Mouse (Mus musculus) embryonic facial prominence, embryonic 15.5 days (tissue): Measurements from ENCODE around the gene Olfr1124. TPM values are rescaled to one million over a fixed set of nuclear protein-coding genes. Genes with fewer than 3 reads are reported as not detected.

ENCODE experiments used
- polyA plus RNA-seq: library from polyadenylated mRNA; unstranded; fragments of >200 nt; fragmentation: Nextera tagmentation; extraction: Ambion mirVana; gene quantifications from 2 replicates; pipeline ENCODE4 v1.2.1, GENCODE M21; 2015

The Olfr1124 gene
- polyA plus RNA-seq, 1 experiment from 2014 or later: not detected

Other genes starting within 250 kb of the Olfr1124 start
- gene Olfr1112, start 242.5 kb upstream of the Olfr1124 start, polyA plus RNA-seq: not detected in 2 replicates
- not detected in 2 replicates for gene Olfr1113, start 221.3 kb upstream of the Olfr1124 start, polyA plus RNA-seq
- gene Olfr1115, start 182.3 kb upstream of the Olfr1124 start, polyA plus RNA-seq: not detected in 2 replicates
- not detected in 2 replicates for gene Olfr1116, start 162.7 kb upstream of the Olfr1124 start, polyA plus RNA-seq
- gene Olfr1118, start 122.7 kb upstream of the Olfr1124 start, polyA plus RNA-seq: not detected in 2 replicates
- not detected in 2 replicates for gene Olfr1120, start 75.5 kb upstream of the Olfr1124 start, polyA plus RNA-seq
- gene Olfr1121, start 60.4 kb upstream of the Olfr1124 start, polyA plus RNA-seq: not detected in 2 replicates
- gene Olfr1122, start 44.4 kb upstream of the Olfr1124 start, polyA plus RNA-seq: 0.09 and 0.16 TPM in 2 replicates
- 0.14 and 0.23 TPM in 2 replicates for gene Olfr1123, start 13.6 kb upstream of the Olfr1124 start, polyA plus RNA-seq
- gene Olfr1126, start 23.7 kb downstream of the Olfr1124 start, polyA plus RNA-seq: not detected in 2 replicates
- gene Pramel7, start 66.8 kb downstream of the Olfr1124 start, polyA plus RNA-seq: not detected in 2 replicates
- not detected in 2 replicates for gene Pramel6, start 76.3 kb downstream of the Olfr1124 start, polyA plus RNA-seq
- gene Olfr153, start 101.5 kb downstream of the Olfr1124 start, polyA plus RNA-seq: not detected in 2 replicates
- gene Olfr1128, start 115.3 kb downstream of the Olfr1124 start, polyA plus RNA-seq: not detected in 2 replicates
- 0.17 TPM in 1 of 2 replicates, not detected in the other for gene Olfr1129, start 143.6 kb downstream of the Olfr1124 start, polyA plus RNA-seq
- gene Olfr1130, start 175.9 kb downstream of the Olfr1124 start, polyA plus RNA-seq: not detected in 2 replicates
- not detected in 2 replicates for gene Olfr1131, start 196.8 kb downstream of the Olfr1124 start, polyA plus RNA-seq
- not detected in 2 replicates for gene Olfr1132, start 207.3 kb downstream of the Olfr1124 start, polyA plus RNA-seq
- 0.24 and 0.49 TPM in 2 replicates for gene Olfr1133, start 217.1 kb downstream of the Olfr1124 start, polyA plus RNA-seq
- gene Olfr1134, start 228.2 kb downstream of the Olfr1124 start, polyA plus RNA-seq: not detected in 2 replicates
- not detected in 2 replicates for gene Olfr1135, start 243.4 kb downstream of the Olfr1124 start, polyA plus RNA-seq